Mouse (Mus musculus) C2C12 (cell line): Measurements from ENCODE around the gene Strip1.

Experiments used
- CTCF ChIP-seq: IDR thresholded peaks from one replicate; pipeline ENCODE4 v1.5.1; 2011; ENCODE audit not compliant: control insufficient read depth, insufficient read depth, insufficient read length
- MYOG ChIP-seq: IDR thresholded peaks from one replicate; pipeline ENCODE4 v1.6.1; 2011; ENCODE audit not compliant: control insufficient read depth, insufficient read length; ENCODE audit errors: extremely low read depth
- USF1 ChIP-seq: IDR thresholded peaks from one replicate; pipeline ENCODE4 v1.6.1; 2011; ENCODE audit warnings: low read depth, mild to moderate bottlenecking, control low read depth, moderate library complexity

DNA sequence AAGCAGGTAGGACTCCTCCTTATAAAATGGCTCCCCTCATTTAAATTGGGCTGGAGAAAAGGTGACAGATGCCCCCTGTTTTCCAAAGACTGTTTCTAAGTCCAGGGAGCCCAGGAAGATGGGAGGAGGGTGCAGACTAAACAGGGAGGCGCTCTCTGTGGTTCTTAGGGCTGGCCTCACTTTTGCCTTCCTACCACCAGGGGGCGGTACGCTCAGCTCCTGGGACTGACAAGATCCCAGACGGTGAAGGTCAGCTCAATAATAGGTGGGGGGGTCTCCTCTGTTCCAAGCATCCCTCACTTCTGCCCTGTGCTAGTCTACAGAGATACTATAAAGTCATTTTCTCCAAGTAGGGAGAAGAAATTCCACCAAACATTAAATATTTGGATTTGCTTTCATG lies 26.2 kb downstream of the Strip1 start:
- TF ChIP-seq CTCF = peak; percentile 69
- no peak for TF ChIP-seq USF1
- TF ChIP-seq MYOG = no peak
